Mouse (Mus musculus): ENCODE results near the gene Kcnk10.
"Not testable (repeated sequence)": the region's sequence is repeated elsewhere in the genome, so short reads cannot be mapped to it uniquely, and the experiment has no call there.

Kcnk10 gene

GRCm38 (mm10) chr12:98577861-98578360 lies at the start of gene Kcnk10:
Gene Kcnk10 (minus strand): TSS chr12:98578310.
- peak in 1 of 2 experiments; percentile 29 for DNase-seq (ENCODE audit: low spot score in 2 of 2)

GRCm38 (mm10) chr12:98627392-98628259 lies 49.5 kb upstream of the Kcnk10 start, which contains the start of gene Spata7:
Gene Spata7 (plus strand): TSS chr12:98628157.
- peak; percentile 78 to 81 for DNase-seq (ENCODE audit: low spot score in 2 of 2)

GRCm38 (mm10) chr12:98623266-98623665 lies 45.2 kb upstream of the Kcnk10 start:
- not testable (repeated sequence) for DNase-seq (ENCODE audit: low spot score in 2 of 2)

DNA sequence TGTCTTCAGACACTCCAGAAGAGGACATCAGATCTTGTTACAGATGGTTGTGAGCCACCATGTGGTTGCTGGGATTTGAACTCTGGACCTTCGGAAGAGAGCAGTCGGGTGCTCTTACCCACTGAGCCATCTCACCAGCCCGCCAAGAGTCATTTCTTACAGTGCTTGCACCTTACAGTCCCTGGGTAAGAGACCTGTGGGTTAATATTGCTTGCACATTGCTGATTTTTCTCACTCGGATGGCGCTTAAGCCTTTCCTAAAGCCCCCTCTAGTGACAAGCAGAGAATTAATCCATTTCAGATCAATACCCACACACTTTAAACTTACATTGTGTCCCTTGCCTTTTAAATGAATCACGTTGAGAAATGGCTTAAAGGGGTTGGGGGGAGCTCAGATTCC lies 42.8 kb upstream of the Kcnk10 start:
- not testable (repeated sequence) for DNase-seq (ENCODE audit: low spot score in 2 of 2)

GRCm38 (mm10) chr12:98619496-98619895 lies 41.4 kb upstream of the Kcnk10 start:
- no peak for DNase-seq (ENCODE audit: low spot score in 2 of 2)

GRCm38 (mm10) chr12:98615746-98616145 lies 37.6 kb upstream of the Kcnk10 start:
- no peak for DNase-seq (ENCODE audit: low spot score in 2 of 2)

DNA sequence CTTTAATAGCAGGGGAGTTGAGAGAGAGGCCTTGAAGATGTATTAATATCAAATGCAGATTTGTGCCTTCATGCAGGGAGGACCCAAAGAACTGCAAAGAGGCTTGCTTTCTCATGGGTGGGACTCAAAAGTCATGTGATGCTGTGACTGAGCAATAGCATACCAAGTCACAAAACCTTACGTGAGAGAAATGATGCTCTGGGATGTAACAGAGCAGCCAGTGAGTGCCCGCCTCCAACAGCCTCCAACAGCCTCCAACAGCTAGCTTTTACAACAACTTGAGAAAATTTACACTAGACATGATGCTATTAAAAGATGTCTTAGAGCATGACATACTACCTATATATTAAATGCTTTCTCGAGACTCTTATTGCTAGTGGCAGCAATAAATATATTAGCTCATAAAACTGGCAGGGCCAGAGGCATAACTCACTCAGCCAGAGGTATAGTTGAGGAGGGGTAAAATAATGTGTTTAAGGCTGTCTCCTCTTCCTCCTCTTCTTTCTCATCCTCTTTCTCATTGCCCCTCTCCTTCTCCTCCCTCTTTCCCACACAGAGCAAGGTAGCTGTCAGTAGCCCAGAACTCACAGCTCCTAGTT lies 36.9 kb upstream of the Kcnk10 start:
- DNase-seq (ENCODE audit: low spot score in 2 of 2) = no peak

DNA sequence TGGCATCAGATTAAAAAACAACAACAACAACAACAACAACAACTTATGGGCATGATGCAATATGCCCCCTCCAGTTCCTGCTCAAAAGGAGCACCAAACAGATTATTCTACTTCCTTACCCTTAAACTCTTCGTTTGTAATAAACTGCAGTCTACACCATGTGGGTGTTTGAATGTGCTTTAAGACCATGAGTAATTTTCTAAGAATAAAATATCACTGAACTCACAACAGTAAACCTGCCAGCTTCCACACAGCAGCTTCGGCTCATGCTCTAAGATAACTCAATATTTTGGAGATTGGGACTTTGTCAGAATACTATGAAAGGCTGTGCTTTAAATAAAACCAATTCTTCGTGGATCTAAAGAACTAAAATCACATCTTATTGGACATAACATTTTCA lies 32.2 kb upstream of the Kcnk10 start:
- no peak for DNase-seq (ENCODE audit: low spot score in 2 of 2)

DNA sequence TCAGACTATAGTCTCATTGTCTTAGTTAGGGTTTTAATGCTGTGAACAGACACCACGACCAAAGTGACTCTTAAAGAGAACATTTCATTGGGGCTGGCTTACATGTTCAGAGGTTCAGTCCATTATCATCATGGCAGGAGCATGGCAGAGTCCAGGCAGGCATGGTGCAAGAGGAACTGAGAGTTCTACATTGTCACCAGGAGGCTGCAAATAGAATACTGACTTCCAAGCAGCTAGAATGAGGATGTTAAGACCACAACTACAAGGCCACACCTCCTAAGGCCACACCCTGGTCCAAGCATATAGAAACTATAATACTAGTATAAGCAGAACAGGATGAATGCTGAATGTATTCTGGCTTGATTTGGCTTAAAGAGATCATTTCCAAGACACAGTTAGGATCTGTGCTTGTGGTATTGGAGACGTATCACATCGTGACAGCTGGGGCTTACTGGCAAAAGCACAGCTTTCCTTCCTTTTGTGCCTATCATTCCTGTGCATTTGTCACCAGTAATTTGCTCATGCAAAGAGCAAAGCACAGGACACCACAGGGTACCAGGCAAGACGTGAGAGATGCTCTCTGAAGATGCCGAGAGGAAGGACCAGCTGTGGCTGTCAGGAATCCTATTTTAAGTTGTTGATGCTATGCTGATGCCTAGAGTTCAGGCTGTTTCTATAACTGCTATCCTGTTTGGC lies 28.6 kb upstream of the Kcnk10 start:
- no peak for DNase-seq (ENCODE audit: low spot score in 2 of 2)

- no peak for DNase-seq (ENCODE audit: low spot score in 2 of 2)
Observed at GRCm38 (mm10) chr12:98605264-98605663, 27.2 kb upstream of the Kcnk10 start.

DNA sequence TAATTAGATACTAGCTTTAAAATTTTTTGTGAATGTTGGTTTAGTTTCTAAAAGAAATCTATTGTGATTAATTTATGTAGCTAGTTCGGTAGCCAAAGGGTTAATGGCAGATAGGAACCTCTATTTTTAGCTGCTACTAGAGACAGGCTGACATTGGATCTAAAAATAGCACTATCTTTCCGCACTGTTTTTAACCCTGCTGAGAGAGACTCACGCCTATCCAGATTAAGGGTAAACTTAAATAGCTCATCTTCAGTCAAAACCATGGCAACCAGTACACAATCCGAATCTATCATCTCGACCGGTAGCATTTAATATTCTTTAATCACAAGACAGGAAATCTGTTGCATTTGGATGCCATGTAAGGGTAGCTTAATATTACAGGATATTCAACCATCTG lies 24.0 kb upstream of the Kcnk10 start:
- DNase-seq (ENCODE audit: low spot score in 2 of 2) = no peak

- no peak for DNase-seq (ENCODE audit: low spot score in 2 of 2)
Observed at GRCm38 (mm10) chr12:98600861-98601260, 22.8 kb upstream of the Kcnk10 start.

- no peak for DNase-seq (ENCODE audit: low spot score in 2 of 2)
Observed at GRCm38 (mm10) chr12:98591016-98591415, 12.9 kb upstream of the Kcnk10 start.

GRCm38 (mm10) chr12:98588573-98588972 lies 10.5 kb upstream of the Kcnk10 start:
- DNase-seq (ENCODE audit: low spot score in 2 of 2) = no peak

GRCm38 (mm10) chr12:98585302-98585701 lies 7.2 kb upstream of the Kcnk10 start:
- DNase-seq (ENCODE audit: low spot score in 2 of 2) = no peak

- no peak for DNase-seq (ENCODE audit: low spot score in 2 of 2)
Observed at GRCm38 (mm10) chr12:98575942-98576550, 2.1 kb downstream of the Kcnk10 start.

DNA sequence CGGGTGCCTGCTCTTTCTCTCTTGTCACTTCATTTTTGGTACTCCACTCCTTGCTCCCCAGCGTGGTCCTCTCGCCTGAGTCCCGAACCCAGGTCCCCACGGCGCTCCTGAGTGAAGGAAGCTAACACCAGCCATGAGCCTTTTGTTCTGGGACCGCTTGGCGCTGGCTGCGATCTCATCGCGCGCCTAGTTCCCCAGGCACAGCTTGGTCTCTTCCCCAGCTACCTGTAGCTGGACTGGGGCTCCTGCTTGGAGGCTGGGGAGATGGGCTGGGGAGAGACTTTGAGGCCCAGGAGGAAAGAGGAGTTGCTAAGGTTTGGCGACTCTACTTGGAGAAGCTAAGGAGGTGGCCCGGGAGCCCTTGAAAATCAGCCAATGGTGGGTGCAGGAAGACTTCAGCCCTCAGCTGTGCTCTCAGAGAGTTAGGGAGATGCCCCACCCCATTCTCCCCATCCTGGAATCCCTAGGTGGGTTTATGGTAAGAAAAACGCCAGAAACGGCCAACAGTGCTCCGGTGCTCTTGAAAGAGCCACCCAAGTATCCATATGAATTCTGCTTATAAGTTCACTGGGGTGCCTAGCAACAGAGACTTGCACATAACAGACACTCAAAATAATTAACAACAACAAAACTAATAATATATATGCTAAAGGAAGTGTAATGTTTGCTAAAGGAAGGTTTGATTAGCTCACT lies 2.8 kb downstream of the Kcnk10 start:
- DNase-seq (ENCODE audit: low spot score in 2 of 2) = no peak

DNA sequence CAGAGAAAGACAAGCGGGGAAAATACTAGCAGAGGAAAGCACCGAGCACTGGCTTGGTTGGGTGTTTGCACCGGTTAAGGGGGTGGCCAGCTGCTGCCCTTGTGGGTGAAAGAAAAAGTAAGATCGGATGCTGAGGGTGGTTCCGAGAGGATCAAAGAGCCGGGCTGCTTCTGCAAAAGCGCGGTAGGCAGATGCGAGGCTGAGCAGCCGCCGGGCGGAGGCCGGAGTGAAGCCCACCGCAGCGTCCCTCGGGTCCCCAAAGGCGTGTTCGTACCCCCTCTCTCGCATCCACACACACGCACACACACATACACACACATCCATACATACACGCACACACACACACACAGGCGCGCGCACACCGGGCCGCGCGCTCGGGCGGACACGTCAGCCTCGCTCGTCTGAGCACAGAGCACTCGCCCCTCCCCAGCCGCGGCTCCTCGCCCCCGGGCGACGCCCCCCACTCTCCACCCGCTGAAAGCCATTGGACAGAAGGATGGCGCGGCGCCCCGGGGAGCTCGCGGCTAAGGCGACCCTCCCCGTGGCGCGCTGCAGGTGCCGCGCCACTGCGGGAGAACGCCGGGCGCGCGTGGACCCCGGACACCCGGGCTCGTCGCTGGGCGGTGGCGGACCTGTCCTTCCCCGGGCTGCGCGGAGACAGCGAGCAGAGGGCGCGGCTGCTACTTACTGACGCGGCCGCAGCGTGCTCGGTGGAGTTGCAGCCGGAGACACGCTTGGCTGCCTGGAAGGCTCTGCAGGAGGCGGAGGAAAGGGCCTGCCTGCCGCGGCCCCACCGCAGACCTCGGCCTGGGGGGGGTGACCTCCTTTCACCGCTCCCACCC lies 3.5 kb downstream of the Kcnk10 start:
- DNase-seq (ENCODE audit: low spot score in 2 of 2) = peak; percentile 54 to 69

- peak; percentile 70 to 71 for DNase-seq (ENCODE audit: low spot score in 2 of 2)
Observed at GRCm38 (mm10) chr12:98573317-98574270, 4.5 kb downstream of the Kcnk10 start.

Measured in frontal cortex, postnatal 14 days (tissue).